Mouse (Mus musculus) adipocyte (in vitro differentiated cells): ENCODE measurements at regions not wholly inside any gene's neighbourhood (a gene's known extent, or its start where the extent isn't known, plus 50 kb on each side); places are given as distances from the start of the nearest gene placed in this dataset.
"Not testable (repeated sequence)": the region's sequence is repeated elsewhere in the genome, so short reads cannot be mapped to it uniquely, and the experiment has no call there.

Experiments used
- DNase-seq: peaks from one replicate; pipeline ENCODE4 v3.0.0-alpha.2; 2016; ENCODE audit warnings: low spot score

DNA sequence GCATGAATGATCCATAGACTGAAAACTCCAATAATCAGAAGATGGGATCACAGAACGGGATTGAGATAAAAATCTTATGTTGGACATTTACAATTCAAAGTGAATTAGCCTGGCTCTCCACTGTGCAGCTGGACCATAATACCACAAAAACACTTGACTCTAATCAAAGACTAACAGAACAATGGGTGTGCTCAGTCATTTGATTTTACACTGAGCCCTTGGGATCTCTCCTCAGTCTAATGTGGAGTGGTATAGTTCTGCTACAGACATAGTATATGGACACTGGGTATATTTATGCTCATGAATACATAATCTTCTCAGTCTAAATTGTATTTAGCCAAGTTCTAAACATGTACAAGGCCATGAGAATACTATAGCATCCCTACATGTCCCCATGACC lies 149.4 kb upstream of the Gm10306 start:
- no peak for DNase-seq

DNA sequence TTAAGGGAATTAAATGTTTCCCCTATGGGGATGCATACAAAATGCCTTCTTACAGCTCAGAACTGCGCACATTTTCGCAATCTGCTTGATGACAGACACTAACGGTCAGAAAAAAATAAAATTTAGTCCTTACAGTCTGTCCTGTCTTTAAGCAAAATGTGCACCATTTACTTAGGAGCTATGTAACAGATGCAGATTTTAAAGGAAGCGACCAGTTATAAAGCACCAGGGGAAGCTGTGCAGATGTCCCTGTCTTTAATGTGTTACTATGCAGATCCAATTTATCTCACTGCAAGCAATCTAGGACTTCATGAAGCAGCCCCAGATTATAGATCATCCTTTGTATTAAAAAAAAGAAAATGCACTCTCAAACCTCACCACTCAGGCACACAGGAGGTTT lies 148.8 kb upstream of the Gm10306 start:
- DNase-seq: no peak

DNA sequence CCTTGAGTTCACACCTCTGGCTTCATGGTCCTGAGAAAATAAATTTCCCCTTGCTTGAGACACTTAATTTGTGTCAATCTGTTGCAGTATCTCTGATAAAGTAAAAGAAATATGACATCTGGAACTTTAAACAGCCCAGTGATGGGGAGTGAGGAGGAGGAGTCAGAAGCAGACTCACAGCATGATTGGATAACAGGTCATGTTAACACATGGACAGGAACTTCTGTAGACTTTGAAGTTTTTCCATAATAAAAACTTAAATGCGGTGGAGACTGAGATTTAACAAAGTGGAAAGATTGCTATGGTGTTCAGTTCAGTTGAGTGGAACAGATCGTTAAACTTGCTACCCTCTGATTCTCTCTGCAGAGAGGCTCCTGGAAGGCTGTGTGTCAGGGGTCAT lies 143.7 kb upstream of the Gm10306 start:
- no peak for DNase-seq

DNA sequence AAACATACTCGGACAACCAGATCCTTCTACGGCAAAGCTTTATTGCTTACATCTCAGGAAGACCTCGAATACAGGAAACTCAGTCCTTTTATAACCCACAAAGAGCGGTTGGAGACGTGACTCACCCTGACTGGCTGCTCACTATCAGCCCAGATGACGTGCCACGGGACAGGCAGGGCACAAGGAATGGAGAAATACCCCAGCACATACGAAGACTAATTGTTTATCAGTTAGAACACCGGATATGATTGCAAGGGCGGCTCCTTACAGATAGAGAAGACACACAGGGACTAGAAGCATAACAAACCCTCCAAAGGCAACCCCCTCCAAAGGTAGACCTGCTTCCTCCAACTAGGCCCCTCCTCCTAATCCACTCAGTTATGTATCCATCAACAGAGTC lies 130.8 kb upstream of the Gm10306 start:
- not testable (repeated sequence) for DNase-seq

DNA sequence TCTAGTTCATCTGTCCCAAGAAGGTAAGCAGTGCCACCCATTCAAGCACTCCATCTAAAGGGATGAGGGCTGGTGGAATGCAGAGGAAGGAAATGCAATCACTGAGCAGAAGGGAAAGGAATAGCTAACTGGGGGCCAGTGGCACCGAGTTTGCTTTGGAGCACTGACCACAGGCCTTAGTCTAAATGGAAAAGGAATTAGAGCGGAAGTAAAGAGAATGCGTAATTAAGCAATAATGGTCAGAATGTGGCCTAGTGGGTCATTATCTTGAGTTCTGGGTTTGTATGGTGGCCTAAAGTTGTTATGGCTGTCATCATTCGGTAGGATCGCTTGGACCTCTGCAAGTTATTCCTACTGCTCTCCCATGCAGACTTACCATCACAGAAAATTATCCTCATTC lies 128.8 kb upstream of the Gm10306 start:
- no peak for DNase-seq

DNA sequence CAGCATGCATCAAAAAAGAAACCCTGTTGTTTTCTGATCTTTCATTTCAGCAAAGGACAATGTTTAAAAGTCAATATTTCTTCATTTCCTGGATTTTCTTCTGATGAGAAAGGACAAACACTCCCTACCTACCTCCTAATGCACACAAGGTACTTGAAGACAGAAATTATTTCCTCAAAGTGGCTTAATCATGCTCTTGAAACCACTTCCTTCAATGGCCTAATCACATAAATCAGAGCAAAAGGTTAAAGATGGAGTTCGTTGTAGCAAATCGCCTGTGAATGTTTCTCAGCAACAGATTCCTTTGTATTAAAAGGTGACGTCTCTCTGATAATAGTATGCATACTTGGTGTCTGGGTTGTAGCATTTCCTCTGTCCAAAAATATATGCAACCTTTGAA lies 124.3 kb upstream of the Gm10306 start:
- DNase-seq: no peak

DNA sequence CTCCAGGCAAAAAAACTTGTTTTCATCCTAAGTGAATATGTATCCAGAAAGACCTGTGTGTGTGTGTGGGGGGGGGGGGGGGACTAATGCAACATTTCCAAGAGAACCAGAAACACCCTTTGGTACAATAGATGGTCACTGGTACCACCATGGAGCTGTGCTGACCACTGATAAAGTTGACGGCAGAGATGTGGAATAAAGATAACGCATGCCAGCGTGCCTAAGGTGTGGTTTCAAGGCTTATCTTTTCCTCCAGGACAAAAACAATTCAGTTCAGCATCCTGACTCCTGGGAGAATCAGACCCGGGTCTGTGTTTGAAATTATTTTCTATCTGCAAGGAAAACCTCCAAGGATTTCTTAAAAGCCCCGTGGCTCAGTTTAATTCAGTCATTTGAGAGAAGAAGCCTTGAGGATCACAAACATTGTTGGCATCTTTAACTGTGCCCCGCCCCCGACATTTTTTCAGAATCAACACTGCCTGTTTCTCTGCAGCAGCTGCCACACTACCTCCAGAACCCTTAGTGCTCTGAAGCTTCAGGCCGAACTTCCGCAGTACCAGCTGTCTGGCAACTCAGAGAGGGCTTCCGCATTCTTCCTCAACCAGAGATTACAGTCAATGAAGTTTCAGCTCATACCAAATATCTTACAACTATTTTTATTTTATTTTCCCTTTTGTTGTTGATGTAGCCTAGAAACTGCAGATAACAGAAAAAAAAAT lies 118.5 kb upstream of the Gm10306 start:
- DNase-seq: no peak

DNA sequence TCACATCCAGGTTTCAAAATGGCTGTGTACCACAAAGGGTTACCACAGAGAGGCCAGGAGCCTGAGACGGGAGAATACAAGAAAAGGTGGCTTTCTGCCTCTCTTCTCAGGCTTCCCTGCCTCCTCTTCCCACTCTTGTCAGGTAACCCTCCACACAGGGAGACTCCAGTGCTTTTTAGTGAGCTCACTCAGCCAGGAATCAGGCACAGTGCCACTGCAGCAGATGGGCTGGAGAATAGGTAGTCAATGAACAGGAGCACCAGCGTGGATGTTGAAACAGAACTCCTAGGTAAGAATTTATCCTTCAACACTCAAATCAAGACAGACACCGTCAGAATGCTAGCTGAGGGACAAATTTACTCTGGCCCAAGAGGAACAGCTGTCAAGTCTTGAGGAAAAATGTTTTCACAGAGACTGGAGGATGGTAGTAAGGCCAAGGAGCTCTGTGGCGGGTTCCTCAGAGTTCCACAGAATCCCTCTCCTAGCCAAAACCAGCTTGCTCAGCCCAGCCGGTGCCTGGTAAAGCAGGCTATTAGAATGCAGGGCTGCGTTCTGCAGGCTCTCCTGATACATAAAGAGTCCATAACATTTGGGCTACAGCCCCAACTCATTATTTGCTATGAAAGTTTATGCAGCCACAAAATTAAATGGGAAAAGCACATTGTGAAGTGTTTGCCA lies 117.0 kb upstream of the Gm10306 start:
- no peak for DNase-seq

DNA sequence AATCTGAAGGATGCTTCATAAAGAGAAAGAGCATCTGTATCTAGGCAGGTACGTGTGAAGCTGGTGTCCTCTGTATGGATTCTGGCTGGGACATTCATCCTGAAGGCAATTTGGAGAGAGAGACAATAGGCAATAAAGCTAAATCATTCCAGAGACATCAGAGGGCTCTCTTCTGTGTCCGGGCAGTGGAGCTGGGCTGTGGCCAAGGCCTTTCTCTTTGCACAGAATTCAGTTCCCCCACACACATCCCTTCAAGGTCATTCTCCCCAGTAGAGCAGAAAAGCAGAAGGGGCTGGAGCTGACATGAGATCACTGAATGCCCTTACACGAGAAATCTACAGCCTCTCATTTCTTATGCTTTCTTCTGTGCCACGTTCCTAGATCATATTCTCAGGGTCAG lies 109.7 kb upstream of the Gm10306 start:
- no peak for DNase-seq
